Comparison of ENCODE assay signal across 9 mouse cellular contexts in genomic region chr8:120680405-120680804, GRCm38 (mm10). TPM values are rescaled to one million over a fixed set of nuclear protein-coding genes. Genes with fewer than 3 reads are reported as not detected.
DNase-seq lines count a peak whose midpoint lies in the region; ATAC-seq and TF ChIP-seq lines count a peak whose summit lies in the region.
"Not testable (repeated sequence)": the region's sequence is repeated elsewhere in the genome, so short reads cannot be mapped to it uniquely, and the experiment has no call there.
"Had no signal": no experiment of that assay in that cellular context is flagged by ENCODE, and none has a peak within 500 bp of the region (broad histone marks: within the 10 kb centered on the region; RNA-seq: fewer than 3 reads in every experiment).

No protein-coding gene starts in this region.

- H3K4me3 ChIP-seq in ES-Bruce4 (ENCODE audit: low read depth, low read length); kidney, adult 2 months (ENCODE audit: insufficient read depth, low read depth, low read length): not testable (repeated sequence)

- not testable (repeated sequence) for H3K9me3 ChIP-seq in ES-Bruce4 (replicated peaks; ENCODE audit: control insufficient read depth, insufficient read depth, low read length, poor library complexity, severe bottlenecking)

- not testable (repeated sequence) for TF ChIP-seq EP300 in ES-Bruce4 (IDR thresholded peaks at IDR 0.05; ENCODE audit: insufficient read depth, low read depth, low read length)

- 50% methylated on average over 7 of the region's 7 CpGs for WGBS in kidney, adult 2 months

- peak; percentile 56 for TF ChIP-seq CTCF in ES-Bruce4 (IDR thresholded peaks at IDR 0.05; ENCODE audit: low read depth, low read length)
- peak; percentile 62 for TF ChIP-seq CTCF in kidney, adult 2 months (conservative IDR thresholded peaks at IDR 0.05; ENCODE audit: insufficient read depth, insufficient read length, low read depth, low read length)

- not testable (repeated sequence) for H3K27me3 ChIP-seq in ES-Bruce4 (ENCODE audit: control insufficient read depth, insufficient read depth, low read length, poor library complexity, severe bottlenecking); kidney, adult 2 months (replicated peaks; ENCODE audit: control insufficient read depth, insufficient read depth, low read length)

- H3K9ac ChIP-seq in ES-Bruce4 (ENCODE audit: low read depth, poor library complexity, severe bottlenecking) = not testable (repeated sequence)

- TF ChIP-seq POLR2A in ES-Bruce4 (IDR thresholded peaks at IDR 0.05; ENCODE audit: insufficient read depth, low read length); kidney, adult 2 months (IDR thresholded peaks at IDR 0.05; ENCODE audit: low read depth, low read length): not testable (repeated sequence)

- H3K4me1 ChIP-seq in ES-Bruce4 (ENCODE audit: control insufficient read depth, insufficient read depth, low read length); kidney, adult 2 months (ENCODE audit: control insufficient read depth, insufficient read depth, low read length): not testable (repeated sequence)

- DNase-seq in embryo, embryonic 10 days (ENCODE audit: low spot score) = peak; percentile 74
- DNase-seq in heart, adult 11 months = peak; percentile 89
- DNase-seq in kidney, adult 2 months = not testable (repeated sequence)
- DNase-seq in liver = peak; percentile 43
- peak; percentile 65 for DNase-seq in right cerebral cortex, postnatal 14 days
- peak; percentile 84 for DNase-seq in thymus, postnatal 4 days

- not testable (repeated sequence) for H3K36me3 ChIP-seq in ES-Bruce4 (ENCODE audit: control insufficient read depth, insufficient read depth, low read length, poor library complexity, severe bottlenecking); kidney, adult 2 months (ENCODE audit: control insufficient read depth, insufficient read depth, low read length)

- not testable (repeated sequence) for H3K27ac ChIP-seq in ES-Bruce4 (ENCODE audit: insufficient read depth, low read length); kidney, adult 2 months (ENCODE audit: insufficient read depth, low read depth, low read length)

- peak; percentile 52; the same call in 1 of the 2 replicates for ATAC-seq in megakaryocyte progenitor cell, adult 5-6 weeks (replicated peaks; ENCODE audit: poor library complexity)

RNA-seq across cellular contexts. Expression of gene Emc8, which starts 12.0 kb away (rescaled TPM):
- polyA plus RNA-seq in ES-Bruce4 (2011; ENCODE audit: insufficient read depth, insufficient read length, low read depth, missing spikeins) = 124 and 141 TPM in 2 replicates
- 67.0 and 67.8 TPM in 2 replicates for polyA plus RNA-seq in kidney, adult 2 months (2012; rRNA removed)
- total RNA-seq in megakaryocyte progenitor cell, adult 5-6 weeks (2015) = 63.9 and 66.1 TPM in 2 replicates
- total RNA-seq in megakaryocyte progenitor cell, adult 5-6 weeks (2017) = 56.3 and 61.1 TPM in 2 replicates

RNA-seq across cellular contexts. Expression of gene Cox4i1, which starts 12.4 kb away (rescaled TPM):
- 605 and 624 TPM in 2 replicates for polyA plus RNA-seq in ES-Bruce4 (2011; ENCODE audit: insufficient read depth, insufficient read length, low read depth, missing spikeins)
- polyA plus RNA-seq in kidney, adult 2 months (2012; rRNA removed) = 2,823 and 3,733 TPM in 2 replicates
- 731 and 787 TPM in 2 replicates for total RNA-seq in megakaryocyte progenitor cell, adult 5-6 weeks (2015)
- 392 and 475 TPM in 2 replicates for total RNA-seq in megakaryocyte progenitor cell, adult 5-6 weeks (2017)

RNA-seq across cellular contexts. Expression of gene Gm27021, which starts 12.5 kb away (rescaled TPM):
- polyA plus RNA-seq in ES-Bruce4 (2011; ENCODE audit: insufficient read depth, insufficient read length, low read depth, missing spikeins) = not detected in 2 replicates
- 1.6 TPM in 1 of 2 replicates, not detected in the other for polyA plus RNA-seq in kidney, adult 2 months (2012; rRNA removed)
- not detected in 2 replicates for total RNA-seq in megakaryocyte progenitor cell, adult 5-6 weeks (2015)
- not detected in 2 replicates for total RNA-seq in megakaryocyte progenitor cell, adult 5-6 weeks (2017)
- total RNA-seq: gastrocnemius, postnatal 4 days had no signal

RNA-seq across cellular contexts. Expression of gene 1190005I06Rik, which starts 33.0 kb away (rescaled TPM):
- 12.4 and 17.7 TPM in 2 replicates for polyA plus RNA-seq in ES-Bruce4 (2011; ENCODE audit: insufficient read depth, insufficient read length, low read depth, missing spikeins)
- 4.6 and 6.8 TPM in 2 replicates for polyA plus RNA-seq in kidney, adult 2 months (2012; rRNA removed)
- total RNA-seq in megakaryocyte progenitor cell, adult 5-6 weeks (2015) = 0.78 and 1.1 TPM in 2 replicates
- total RNA-seq in megakaryocyte progenitor cell, adult 5-6 weeks (2017) = not detected in 2 replicates

RNA-seq across cellular contexts. Expression of gene Irf8, which starts 55.8 kb away (rescaled TPM):
- polyA plus RNA-seq in ES-Bruce4 (2011; ENCODE audit: insufficient read depth, insufficient read length, low read depth, missing spikeins) = 0.91 and 1.4 TPM in 2 replicates
- polyA plus RNA-seq in kidney, adult 2 months (2012; rRNA removed) = 12.3 and 16.7 TPM in 2 replicates
- 80.9 and 119 TPM in 2 replicates for total RNA-seq in megakaryocyte progenitor cell, adult 5-6 weeks (2015)
- total RNA-seq in megakaryocyte progenitor cell, adult 5-6 weeks (2017) = 154 and 205 TPM in 2 replicates
